Mouse (Mus musculus): ENCODE results near the gene Cpne2. TPM values are rescaled to one million over a fixed set of nuclear protein-coding genes. Genes with fewer than 3 reads are reported as not detected.
A peak's percentile ranks its signal among the peaks of the same experiment; 100 is the strongest.

The Cpne2 gene
- polyA plus RNA-seq, 1 experiment from 2014 or later, result 8.8 TPM

GRCm38 (mm10) chr8:94537456-94537855 is 4.7 kb downstream of the Cpne2 start:
- Histone ChIP-seq H3K4me1 (ENCODE audit: control insufficient read depth, insufficient read depth, low read length) (no peaks in the 10 kb centered on the region), H3K4me2 (ENCODE audit: low read depth, low read length) (no peak overlapping the region), H3K27me3 (ENCODE audit: control insufficient read depth, insufficient read depth, low read length) (peaks cover 13% of the 10 kb centered on the region), H3K9me3 (replicated peaks; ENCODE audit: control insufficient read depth, low read length) (no peaks in the 10 kb centered on the region), H3K9ac (replicated peaks; ENCODE audit: low read length) (no peak overlapping the region), H3K4me3 (ENCODE audit: low read depth, low read length) (no peak overlapping the region), H3K36me3 (replicated peaks; ENCODE audit: control insufficient read depth, insufficient read depth, low read depth, low read length) (no peaks in the 10 kb centered on the region), H3K27ac (replicated peaks; ENCODE audit: low read depth, low read length) (no peak overlapping the region)
- no peak for ATAC-seq (replicated peaks; ENCODE audit: insufficient number of reproducible peaks, low FRiP score, low TSS enrichment, low read depth)
- DNase-seq (ENCODE audit: low spot score), result no peak
- 91% methylated on average over 2 of the region's 2 CpGs for WGBS

GRCm38 (mm10) chr8:94540025-94540424 is 7.2 kb downstream of the Cpne2 start:
- no peaks in the 10 kb centered on the region for H3K36me3 ChIP-seq (replicated peaks; ENCODE audit: control insufficient read depth, insufficient read depth, low read depth, low read length)
- ATAC-seq (replicated peaks; ENCODE audit: insufficient number of reproducible peaks, low FRiP score, low TSS enrichment, low read depth) (no peak), DNase-seq (ENCODE audit: low spot score) (no peak)

GRCm38 (mm10) chr8:94540889-94541795 is 8.4 kb downstream of the Cpne2 start:
- 80% methylated on average over 18 of the region's 18 CpGs for WGBS
- H3K27me3 ChIP-seq (ENCODE audit: control insufficient read depth, insufficient read depth, low read length), result no peaks in the 10 kb centered on the region
- H3K9me3 ChIP-seq (replicated peaks; ENCODE audit: control insufficient read depth, low read length), result no peaks in the 10 kb centered on the region
- H3K4me2 ChIP-seq (ENCODE audit: low read depth, low read length), result no peak overlapping the region
- no peak overlapping the region for H3K9ac ChIP-seq (replicated peaks; ENCODE audit: low read length)
- H3K27ac ChIP-seq (replicated peaks; ENCODE audit: low read depth, low read length), result no peak overlapping the region
- no peak overlapping the region for H3K4me3 ChIP-seq (ENCODE audit: low read depth, low read length)
- ATAC-seq (replicated peaks; ENCODE audit: insufficient number of reproducible peaks, low FRiP score, low TSS enrichment, low read depth), result no peak
- DNase-seq (ENCODE audit: low spot score), result no peak
- H3K36me3 ChIP-seq (replicated peaks; ENCODE audit: control insufficient read depth, insufficient read depth, low read depth, low read length), result no peaks in the 10 kb centered on the region
- H3K4me1 ChIP-seq (ENCODE audit: control insufficient read depth, insufficient read depth, low read length), result no peaks in the 10 kb centered on the region

More at GRCm38 (mm10) chr8:94540025-94540424, 7.2 kb downstream of the Cpne2 start:
- Histone ChIP-seq H3K9me3 (replicated peaks; ENCODE audit: control insufficient read depth, low read length) (no peaks in the 10 kb centered on the region), H3K9ac (replicated peaks; ENCODE audit: low read length) (no peak overlapping the region), H3K4me2 (ENCODE audit: low read depth, low read length) (no peak overlapping the region), H3K4me1 (ENCODE audit: control insufficient read depth, insufficient read depth, low read length) (no peaks in the 10 kb centered on the region), H3K27me3 (ENCODE audit: control insufficient read depth, insufficient read depth, low read length) (no peaks in the 10 kb centered on the region), H3K27ac (replicated peaks; ENCODE audit: low read depth, low read length) (no peak overlapping the region), H3K4me3 (ENCODE audit: low read depth, low read length) (no peak overlapping the region)
- WGBS, result 81% methylated on average over 2 of the region's 2 CpGs

GRCm38 (mm10) chr8:94543981-94544380 is 11.2 kb downstream of the Cpne2 start:
- no peak for ATAC-seq (replicated peaks; ENCODE audit: insufficient number of reproducible peaks, low FRiP score, low TSS enrichment, low read depth)
- Histone ChIP-seq H3K4me2 (ENCODE audit: low read depth, low read length) (no peak overlapping the region), H3K36me3 (replicated peaks; ENCODE audit: control insufficient read depth, insufficient read depth, low read depth, low read length) (no peaks in the 10 kb centered on the region)

GRCm38 (mm10) chr8:94549041-94549440 is 16.3 kb downstream of the Cpne2 start:
- H3K4me1 ChIP-seq (ENCODE audit: control insufficient read depth, insufficient read depth, low read length), result no peaks in the 10 kb centered on the region; the same call in 1 of the 2 replicates

More at GRCm38 (mm10) chr8:94543981-94544380, 11.2 kb downstream of the Cpne2 start:
- no peak overlapping the region for H3K9ac ChIP-seq (replicated peaks; ENCODE audit: low read length)
- no peak overlapping the region for H3K4me3 ChIP-seq (ENCODE audit: low read depth, low read length)
- H3K27ac ChIP-seq (replicated peaks; ENCODE audit: low read depth, low read length), result no peak overlapping the region
- WGBS, result 57% methylated on average over 8 of the region's 8 CpGs
- no peaks in the 10 kb centered on the region for H3K9me3 ChIP-seq (replicated peaks; ENCODE audit: control insufficient read depth, low read length)
- H3K27me3 ChIP-seq (ENCODE audit: control insufficient read depth, insufficient read depth, low read length), result no peaks in the 10 kb centered on the region
- DNase-seq (ENCODE audit: low spot score), result peak; percentile 28
- no peaks in the 10 kb centered on the region for H3K4me1 ChIP-seq (ENCODE audit: control insufficient read depth, insufficient read depth, low read length)

GRCm38 (mm10) chr8:94549482-94549881 is 16.7 kb downstream of the Cpne2 start:
- Histone ChIP-seq H3K27me3 (ENCODE audit: control insufficient read depth, insufficient read depth, low read length) (no peaks in the 10 kb centered on the region), H3K9ac (replicated peaks; ENCODE audit: low read length) (no peak overlapping the region), H3K9me3 (replicated peaks; ENCODE audit: control insufficient read depth, low read length) (no peaks in the 10 kb centered on the region), H3K36me3 (replicated peaks; ENCODE audit: control insufficient read depth, insufficient read depth, low read depth, low read length) (no peaks in the 10 kb centered on the region), H3K27ac (replicated peaks; ENCODE audit: low read depth, low read length) (no peak overlapping the region), H3K4me3 (ENCODE audit: low read depth, low read length) (no peak overlapping the region), H3K4me1 (ENCODE audit: control insufficient read depth, insufficient read depth, low read length) (no peaks in the 10 kb centered on the region; the same call in 1 of the 2 replicates), H3K4me2 (ENCODE audit: low read depth, low read length) (no peak overlapping the region)
- 45% methylated on average over 5 of the region's 5 CpGs for WGBS
- no peak for DNase-seq (ENCODE audit: low spot score)
- no peak for ATAC-seq (replicated peaks; ENCODE audit: insufficient number of reproducible peaks, low FRiP score, low TSS enrichment, low read depth)

More at GRCm38 (mm10) chr8:94549041-94549440, 16.3 kb downstream of the Cpne2 start:
- no peaks in the 10 kb centered on the region for H3K9me3 ChIP-seq (replicated peaks; ENCODE audit: control insufficient read depth, low read length)
- WGBS, result 59% methylated on average over 5 of the region's 5 CpGs
- H3K4me2 ChIP-seq (ENCODE audit: low read depth, low read length), result no peak overlapping the region
- H3K4me3 ChIP-seq (ENCODE audit: low read depth, low read length), result no peak overlapping the region
- no peak overlapping the region for H3K9ac ChIP-seq (replicated peaks; ENCODE audit: low read length)
- no peak overlapping the region for H3K27ac ChIP-seq (replicated peaks; ENCODE audit: low read depth, low read length)
- no peaks in the 10 kb centered on the region for H3K27me3 ChIP-seq (ENCODE audit: control insufficient read depth, insufficient read depth, low read length)
- H3K36me3 ChIP-seq (replicated peaks; ENCODE audit: control insufficient read depth, insufficient read depth, low read depth, low read length), result no peaks in the 10 kb centered on the region
- no peak for DNase-seq (ENCODE audit: low spot score)
- ATAC-seq (replicated peaks; ENCODE audit: insufficient number of reproducible peaks, low FRiP score, low TSS enrichment, low read depth), result no peak

- no peaks in the 10 kb centered on the region for H3K36me3 ChIP-seq (replicated peaks; ENCODE audit: control insufficient read depth, insufficient read depth, low read depth, low read length)
- no peak overlapping the region for H3K4me2 ChIP-seq (ENCODE audit: low read depth, low read length)
- no peak overlapping the region for H3K27ac ChIP-seq (replicated peaks; ENCODE audit: low read depth, low read length)
- no peak overlapping the region for H3K4me3 ChIP-seq (ENCODE audit: low read depth, low read length)
- H3K9me3 ChIP-seq (replicated peaks; ENCODE audit: control insufficient read depth, low read length), result no peaks in the 10 kb centered on the region
- WGBS, result 76% methylated on average over 5 of the region's 5 CpGs
- H3K27me3 ChIP-seq (ENCODE audit: control insufficient read depth, insufficient read depth, low read length), result no peaks in the 10 kb centered on the region
- H3K9ac ChIP-seq (replicated peaks; ENCODE audit: low read length), result no peak overlapping the region
- DNase-seq (ENCODE audit: low spot score), result no peak
- no peaks in the 10 kb centered on the region; the same call in 1 of the 2 replicates for H3K4me1 ChIP-seq (ENCODE audit: control insufficient read depth, insufficient read depth, low read length)
- no peak for ATAC-seq (replicated peaks; ENCODE audit: insufficient number of reproducible peaks, low FRiP score, low TSS enrichment, low read depth)
Observed at GRCm38 (mm10) chr8:94549998-94550397, 17.2 kb downstream of the Cpne2 start.
